Comparison of ENCODE assay signal across 25 mouse cellular contexts in genomic region chr6:117460193-117460592, GRCm38 (mm10).
A peak's percentile ranks its signal among the peaks of the same experiment; 100 is the strongest.
DNase-seq lines count a peak whose midpoint lies in the region; ATAC-seq and TF ChIP-seq lines count a peak whose summit lies in the region.
"Had no signal": no experiment of that assay in that cellular context is flagged by ENCODE, and none has a peak within 500 bp of the region (broad histone marks: within the 10 kb centered on the region; RNA-seq: fewer than 3 reads in every experiment).

No protein-coding gene starts in this region.

- no peak overlapping the region for H3K9ac ChIP-seq in lung, postnatal 0 days (replicated peaks; ENCODE audit: low read depth)
- H3K9ac ChIP-seq: embryonic facial prominence, embryonic 15.5 days; forebrain, embryonic 12.5 days; forebrain, postnatal 0 days; limb, embryonic 13.5 days had no signal

- no peaks in the 10 kb centered on the region for H3K27me3 ChIP-seq in lung, postnatal 0 days (replicated peaks; ENCODE audit: insufficient read depth, low read length)
- H3K27me3 ChIP-seq: embryonic facial prominence, embryonic 15.5 days; forebrain, embryonic 12.5 days; limb, embryonic 13.5 days had no signal

- TF ChIP-seq CTCF in lung, adult 2 months (IDR thresholded peaks at IDR 0.05; ENCODE audit: insufficient read depth, low read length) = no peak
- TF ChIP-seq CTCF in lung, postnatal 0 days (IDR thresholded peaks at IDR 0.05) = no peak

- no peaks in the 10 kb centered on the region for H3K4me1 ChIP-seq in lung, adult 2 months (ENCODE audit: control insufficient read depth, insufficient read depth, low read length)
- no peaks in the 10 kb centered on the region for H3K4me1 ChIP-seq in lung, postnatal 0 days (ENCODE audit: insufficient read depth, low read depth, low read length)
- H3K4me1 ChIP-seq: embryonic facial prominence, embryonic 15.5 days; forebrain, embryonic 12.5 days had no signal

- WGBS in lung, adult 2 months = 34% methylated on average over 5 of the region's 5 CpGs
- 34% methylated on average over 5 of the region's 5 CpGs for WGBS in lung, postnatal 0 days

- TF ChIP-seq EP300 in lung, postnatal 0 days (IDR thresholded peaks at IDR 0.05) = peak; percentile 74

- H3K4me3 ChIP-seq in lung, adult 2 months (replicated peaks; ENCODE audit: extremely low read depth, low read depth, low read length) = no peak overlapping the region
- no peak overlapping the region for H3K4me3 ChIP-seq in lung, postnatal 0 days (ENCODE audit: low read depth, low read length)
- H3K4me3 ChIP-seq: embryonic facial prominence, embryonic 15.5 days; forebrain, embryonic 12.5 days; limb, embryonic 13.5 days had no signal

- peak; percentile 91 for ATAC-seq in lung, postnatal 0 days
- ATAC-seq: forebrain, postnatal 0 days; hindbrain, embryonic 16.5 days; midbrain, embryonic 16.5 days had no signal

- H3K9me3 ChIP-seq in lung, postnatal 0 days (ENCODE audit: low read length) = no peaks in the 10 kb centered on the region
- H3K9me3 ChIP-seq: embryonic facial prominence, embryonic 15.5 days; forebrain, embryonic 12.5 days; limb, embryonic 13.5 days had no signal

- no peak overlapping the region for H3K27ac ChIP-seq in lung, postnatal 0 days (ENCODE audit: low read length)
- H3K27ac ChIP-seq: embryonic facial prominence, embryonic 15.5 days; forebrain, embryonic 12.5 days; kidney, postnatal 0 days; limb, embryonic 13.5 days had no signal

- peak; percentile 10 to 29 for DNase-seq in lung, adult 18-20 months
- no peak for DNase-seq in lung, adult 2 months
- DNase-seq in adipocyte (ENCODE audit: low spot score) = peak; percentile 57
- peak; percentile 58 for DNase-seq in lung, postnatal 0 days (ENCODE audit: low spot score)
- DNase-seq in lung, postnatal 4 days = peak; percentile 14 to 34
- DNase-seq in left cerebral cortex, postnatal 14 days (ENCODE audit: low spot score in 2 of 2) = no peak
- no peak for DNase-seq in ovary, postnatal 36 days (ENCODE audit: low spot score)
- DNase-seq: adrenal gland, adult 2 months; adrenal gland, postnatal 36 days; B cell, adult 2 months; cerebellum, adult 18-20 months; cerebellum, postnatal 10 days; forebrain, postnatal 0 days; kidney, adult 2 months; layer of hippocampus, adult 9-11 months; right cerebral cortex, adult 18-20 months; thymus, adult 2 months; thymus, postnatal 36 days had no signal

- TF ChIP-seq POLR2A in lung, adult 2 months (IDR thresholded peaks at IDR 0.05; ENCODE audit: borderline replicate concordance, extremely low read depth, low read depth, low read length) = no peak

- intact Hi-C loops in left cerebral cortex, postnatal 14 days (cut with DNase I) = no loop called here

- H3K4me2 ChIP-seq in lung, postnatal 0 days (replicated peaks; ENCODE audit: low read depth, low read length) = no peak overlapping the region
- H3K4me2 ChIP-seq: embryonic facial prominence, embryonic 15.5 days; forebrain, embryonic 12.5 days; limb, embryonic 13.5 days; liver, embryonic 11.5 days had no signal

- H3K36me3 ChIP-seq in lung, postnatal 0 days (ENCODE audit: insufficient read depth, low read length) = no peaks in the 10 kb centered on the region
- H3K36me3 ChIP-seq: embryonic facial prominence, embryonic 15.5 days; forebrain, embryonic 12.5 days; limb, embryonic 13.5 days had no signal

Comparison
In these comparisons a context has a peak if more than half of its experiments do, and no peak if none do; other contexts are left out.
1. DNase-seq: peak in lung, adult 18-20 months (2 of 2), adipocyte (single experiment), lung, postnatal 0 days (single experiment) and lung, postnatal 4 days (2 of 2); none in lung, adult 2 months (single experiment), left cerebral cortex, postnatal 14 days (0 of 2) and ovary, postnatal 36 days (single experiment).